Mouse (Mus musculus) midbrain, embryonic 13.5 days (tissue): Measurements from ENCODE around the gene Aknad1. TPM values are rescaled to one million over a fixed set of nuclear protein-coding genes. Genes with fewer than 3 reads are reported as not detected.

ENCODE experiments used
- ATAC-seq: fragments of 200-750 bp; cut with Nextera tagmentation; 2 replicates; pipeline ENCODE4 v1.8.0; 2017; ENCODE audit warnings: mild to moderate bottlenecking, moderate TSS enrichment, moderate library complexity
- H3K27ac ChIP-seq: fragments of 300-500 bp; sonication (generic); 2 replicates; pipeline ENCODE4 v1.5.1; 2015; ENCODE audit warnings: inconsistent platforms, mild to moderate bottlenecking, moderate library complexity
- H3K27me3 ChIP-seq: fragments of 300-500 bp; sonication (generic); 2 replicates; pipeline ENCODE4 v1.6.1; 2015; ENCODE audit warnings: mild to moderate bottlenecking, inconsistent platforms
- H3K36me3 ChIP-seq: fragments of 300-500 bp; sonication (generic); 2 replicates; pipeline ENCODE4 v1.6.1; 2015; ENCODE audit warnings: mild to moderate bottlenecking, inconsistent platforms
- H3K4me1 ChIP-seq: fragments of 300-500 bp; sonication (generic); replicated peaks from 2 replicates; pipeline ENCODE4 v1.6.1; 2015; ENCODE audit warnings: inconsistent platforms
- H3K4me2 ChIP-seq: fragments of 300-500 bp; sonication (generic); replicated peaks from 2 replicates; pipeline ENCODE4 v1.6.1; 2015; ENCODE audit warnings: moderate library complexity, mild to moderate bottlenecking, inconsistent platforms
- H3K4me3 ChIP-seq: fragments of 300-500 bp; sonication (generic); replicated peaks from 2 replicates; pipeline ENCODE4 v1.5.1; 2015; ENCODE audit warnings: mild to moderate bottlenecking, inconsistent platforms
- H3K9ac ChIP-seq: fragments of 300-500 bp; sonication (generic); replicated peaks from 2 replicates; pipeline ENCODE4 v1.6.1; 2015; ENCODE audit warnings: mild to moderate bottlenecking, inconsistent platforms
- H3K9me3 ChIP-seq: fragments of 300-500 bp; sonication (generic); 2 replicates; pipeline ENCODE4 v1.6.1; 2016; ENCODE audit warnings: mild to moderate bottlenecking, inconsistent platforms
- WGBS: fragments of 180-500 bp; shearing (Covaris S2); methylation state at CpG from one replicate; pipeline ENCODE4 v1.1.7; 2015; 5-methylcytosine and 5-hydroxymethylcytosine counted together
- polyA plus RNA-seq: library from polyadenylated mRNA; unstranded; fragments of >200 nt; fragmentation: Nextera tagmentation; extraction: Ambion mirVana; gene quantifications from 2 replicates; pipeline ENCODE4 v1.2.1, GENCODE M21; 2015

Aknad1 gene
- polyA plus RNA-seq, 1 experiment from 2014 or later = not detected

DNA sequence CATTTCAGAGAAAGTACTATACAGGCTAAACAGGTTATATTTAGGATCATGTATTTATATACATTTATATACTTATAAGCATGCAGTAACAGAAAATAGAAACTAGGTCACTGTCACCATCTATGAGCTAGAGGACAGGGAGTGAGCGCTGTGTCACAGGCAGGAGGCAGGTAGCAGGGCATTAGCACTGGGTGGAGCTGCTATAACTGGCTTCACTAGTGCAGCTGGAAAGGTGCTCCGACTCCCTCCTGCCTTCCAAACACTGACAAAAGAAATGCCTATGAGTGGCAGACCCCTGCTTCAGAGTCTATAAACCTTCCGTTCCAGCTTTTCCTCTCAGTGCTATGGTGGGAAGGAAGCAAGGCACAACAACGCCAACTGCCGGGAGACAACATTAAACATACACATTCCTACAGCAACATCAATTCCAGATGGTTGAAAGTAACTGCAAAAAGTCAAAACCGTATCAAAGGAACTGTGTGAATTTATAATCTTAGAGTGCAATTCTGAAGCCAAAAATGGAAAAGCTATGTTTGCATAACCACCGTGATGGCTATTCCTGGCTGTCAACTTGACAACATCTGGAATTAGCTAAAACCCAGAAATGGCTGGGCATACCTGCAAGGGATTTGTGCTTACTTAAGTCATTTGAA is 51.7 kb downstream of the Aknad1 start:
- Histone ChIP-seq H3K27ac (no peak overlapping the region), H3K4me1 (no peaks in the 10 kb centered on the region), H3K27me3 (no peaks in the 10 kb centered on the region), H3K36me3 (peaks cover 10% of the 10 kb centered on the region; the same call in 1 of the 2 replicates), H3K4me2 (no peak overlapping the region), H3K9me3 (no peaks in the 10 kb centered on the region), H3K9ac (no peak overlapping the region), H3K4me3 (no peak overlapping the region)
- no peak for ATAC-seq
- WGBS = 91% methylated on average over 7 of the region's 7 CpGs

DNA sequence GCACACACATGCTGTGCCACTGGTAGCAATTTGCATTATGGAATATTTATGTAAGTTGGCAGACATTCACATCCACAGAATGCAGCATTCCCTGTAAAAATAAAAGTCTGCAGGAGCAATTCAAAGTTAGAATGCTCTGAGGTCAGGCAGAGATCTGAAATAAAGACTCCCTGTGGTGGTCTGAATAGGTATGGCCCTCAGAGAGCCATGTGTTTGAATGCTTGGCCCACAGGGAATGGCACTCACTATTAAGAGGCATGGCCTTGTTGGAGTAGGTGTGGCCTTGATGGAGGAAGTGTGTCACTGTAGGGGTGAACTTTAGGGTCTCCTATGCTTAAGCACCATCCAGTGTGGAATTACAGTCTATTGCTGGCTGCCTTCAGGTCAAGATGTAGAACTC is 53.0 kb downstream of the Aknad1 start:
- H3K9me3 ChIP-seq = no peaks in the 10 kb centered on the region
- no peak overlapping the region for H3K27ac ChIP-seq
- ATAC-seq = no peak
- H3K27me3 ChIP-seq = no peaks in the 10 kb centered on the region
- H3K4me2 ChIP-seq = no peak overlapping the region
- no peak overlapping the region for H3K9ac ChIP-seq
- H3K4me1 ChIP-seq = no peaks in the 10 kb centered on the region
- H3K36me3 ChIP-seq = peaks cover 10% of the 10 kb centered on the region; the same call in 1 of the 2 replicates
- no peak overlapping the region for H3K4me3 ChIP-seq

DNA sequence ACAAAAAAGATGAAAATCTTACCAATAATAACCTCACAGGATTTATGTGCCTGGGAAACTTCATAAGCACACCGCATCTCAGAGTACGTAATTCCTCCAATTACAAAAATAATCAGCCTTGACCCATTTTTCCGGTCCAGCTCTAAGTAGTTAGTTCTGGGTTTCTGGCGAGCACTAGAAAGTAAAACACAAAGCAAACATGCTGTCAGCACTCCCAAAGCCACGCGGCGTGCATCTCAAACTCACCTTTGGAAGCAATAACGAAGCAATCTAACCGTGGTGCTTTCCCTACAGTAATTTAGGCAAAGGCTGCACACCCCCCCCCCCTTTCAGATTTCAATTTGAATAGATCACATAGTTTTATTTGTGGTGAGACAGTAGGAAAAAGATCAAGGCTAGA is 55.3 kb downstream of the Aknad1 start:
- WGBS = 91% methylated on average over 9 of the region's 9 CpGs
- Histone ChIP-seq H3K27ac (no peak overlapping the region), H3K27me3 (no peaks in the 10 kb centered on the region)

DNA sequence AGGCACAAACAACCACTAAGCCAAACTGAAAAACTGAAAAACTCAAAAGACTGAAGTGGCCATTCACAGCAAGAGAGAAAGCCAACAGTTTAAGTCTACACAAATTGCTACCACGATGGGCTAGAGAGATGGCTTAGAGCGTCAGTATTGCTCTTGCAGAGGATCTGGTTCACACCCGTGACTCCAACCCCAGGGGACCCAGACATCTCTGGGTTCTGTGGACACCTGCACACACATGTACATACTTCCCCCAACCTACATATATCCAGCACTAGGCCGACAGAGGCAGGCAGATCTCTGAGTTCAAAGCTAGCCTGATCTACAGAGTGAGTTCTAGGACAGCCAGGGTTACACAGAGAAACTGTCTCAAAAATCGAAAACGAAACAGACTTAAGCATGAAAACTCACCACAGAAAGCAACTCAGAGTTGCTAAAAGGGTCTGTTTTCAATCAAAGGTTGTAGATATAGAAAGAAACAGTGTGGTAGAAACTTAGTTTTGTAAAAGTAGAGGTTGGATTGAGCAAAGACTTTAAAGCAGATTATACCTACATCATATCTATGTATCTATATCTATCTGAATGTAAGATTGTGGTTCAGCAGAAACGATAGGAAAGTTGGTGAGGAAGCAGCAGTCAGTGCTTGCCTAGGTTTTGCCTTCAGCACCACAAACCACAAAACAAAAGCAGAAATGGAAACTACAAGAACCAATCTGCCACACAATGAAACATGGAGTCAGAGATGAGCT is 56.3 kb downstream of the Aknad1 start:
- Histone ChIP-seq H3K4me1 (no peaks in the 10 kb centered on the region), H3K27ac (no peak overlapping the region), H3K36me3 (peaks cover 27% of the 10 kb centered on the region), H3K4me2 (no peak overlapping the region), H3K9me3 (no peaks in the 10 kb centered on the region), H3K9ac (no peak overlapping the region), H3K27me3 (no peaks in the 10 kb centered on the region), H3K4me3 (no peak overlapping the region)
- no peak for ATAC-seq
- 92% methylated on average over 7 of the region's 7 CpGs for WGBS

More for the DNA sequence above, 55.3 kb downstream of the Aknad1 start:
- Histone ChIP-seq H3K36me3 (peaks cover 18% of the 10 kb centered on the region; the same call in 1 of the 2 replicates), H3K9me3 (no peaks in the 10 kb centered on the region), H3K4me3 (no peak overlapping the region), H3K9ac (no peak overlapping the region), H3K4me2 (no peak overlapping the region), H3K4me1 (no peaks in the 10 kb centered on the region)
- ATAC-seq = no peak

DNA sequence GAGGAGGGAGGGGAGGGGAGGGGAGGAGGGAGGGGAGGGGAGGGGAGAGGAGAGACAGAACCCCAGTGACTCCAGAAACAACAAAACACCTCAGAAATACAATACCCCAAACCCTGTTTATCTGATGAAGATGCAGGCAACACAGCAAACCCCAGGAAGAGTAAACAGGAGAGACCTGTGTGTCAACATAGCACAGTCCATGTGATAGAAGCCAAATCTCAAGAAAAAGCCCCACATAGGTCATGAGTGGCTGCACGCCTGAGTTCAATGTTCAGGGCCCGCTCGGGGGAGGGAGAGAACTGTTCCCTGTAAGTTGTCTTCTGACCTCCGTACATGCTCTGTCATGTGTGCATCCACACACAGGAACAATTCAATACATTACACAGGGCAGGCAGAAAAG is 56.9 kb downstream of the Aknad1 start:
- Histone ChIP-seq H3K36me3 (peaks cover 33% of the 10 kb centered on the region), H3K27me3 (no peaks in the 10 kb centered on the region), H3K9ac (no peak overlapping the region), H3K4me3 (no peak overlapping the region), H3K4me2 (no peak overlapping the region), H3K9me3 (no peaks in the 10 kb centered on the region), H3K4me1 (no peaks in the 10 kb centered on the region), H3K27ac (no peak overlapping the region)
- 90% methylated on average over 4 of the region's 4 CpGs for WGBS
- no peak for ATAC-seq

DNA sequence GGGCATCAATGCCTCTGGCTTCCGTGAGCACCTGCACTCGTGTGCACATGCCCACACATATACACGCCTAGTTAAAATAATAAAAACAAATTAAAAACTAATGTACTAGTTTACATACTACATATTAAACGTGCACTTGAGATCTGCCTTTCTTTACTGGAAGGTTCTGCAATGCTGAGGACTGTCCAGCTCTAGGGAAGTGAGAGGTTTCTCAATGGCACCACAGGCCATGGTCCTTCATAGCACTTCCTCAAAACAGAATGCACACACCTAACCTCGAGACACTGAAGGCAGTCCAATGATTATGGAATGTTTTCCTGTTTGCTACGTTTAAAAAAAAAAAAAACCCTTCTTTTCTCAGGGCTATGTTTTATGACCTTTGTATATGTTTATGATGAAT is 58.3 kb downstream of the Aknad1 start:
- 94% methylated on average over 6 of the region's 6 CpGs for WGBS
- Histone ChIP-seq H3K27me3 (no peaks in the 10 kb centered on the region), H3K36me3 (peaks cover 40% of the 10 kb centered on the region), H3K4me1 (no peaks in the 10 kb centered on the region), H3K9ac (no peak overlapping the region), H3K9me3 (no peaks in the 10 kb centered on the region), H3K4me2 (no peak overlapping the region), H3K4me3 (no peak overlapping the region), H3K27ac (no peak overlapping the region)
- ATAC-seq = no peak

DNA sequence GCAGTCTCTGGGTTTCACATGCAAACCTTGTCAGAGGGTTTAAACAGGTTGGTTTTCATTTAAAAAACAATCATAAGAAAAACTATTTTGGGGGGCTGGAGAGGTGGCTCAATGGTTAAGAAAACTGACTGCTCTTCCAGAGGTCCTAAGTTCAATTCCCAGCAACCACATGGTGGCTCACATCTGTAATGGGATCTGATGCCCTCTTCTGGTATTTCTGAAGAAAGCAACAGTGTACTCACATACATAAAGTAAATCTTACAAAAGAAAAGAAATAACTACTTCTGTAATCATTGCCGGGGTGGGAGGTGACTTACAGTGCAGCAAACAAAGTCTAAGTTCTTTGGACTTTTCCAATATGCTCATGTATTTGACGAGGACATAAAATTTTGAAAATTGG is 58.9 kb downstream of the Aknad1 start:
- H3K4me2 ChIP-seq = no peak overlapping the region
- ATAC-seq = no peak
- 88% methylated on average over 2 of the region's 2 CpGs for WGBS
- no peak overlapping the region for H3K9ac ChIP-seq
- no peaks in the 10 kb centered on the region for H3K27me3 ChIP-seq
- H3K36me3 ChIP-seq = peaks cover 45% of the 10 kb centered on the region
- no peak overlapping the region for H3K4me3 ChIP-seq
- H3K4me1 ChIP-seq = no peaks in the 10 kb centered on the region
- H3K9me3 ChIP-seq = no peaks in the 10 kb centered on the region
- no peak overlapping the region for H3K27ac ChIP-seq

DNA sequence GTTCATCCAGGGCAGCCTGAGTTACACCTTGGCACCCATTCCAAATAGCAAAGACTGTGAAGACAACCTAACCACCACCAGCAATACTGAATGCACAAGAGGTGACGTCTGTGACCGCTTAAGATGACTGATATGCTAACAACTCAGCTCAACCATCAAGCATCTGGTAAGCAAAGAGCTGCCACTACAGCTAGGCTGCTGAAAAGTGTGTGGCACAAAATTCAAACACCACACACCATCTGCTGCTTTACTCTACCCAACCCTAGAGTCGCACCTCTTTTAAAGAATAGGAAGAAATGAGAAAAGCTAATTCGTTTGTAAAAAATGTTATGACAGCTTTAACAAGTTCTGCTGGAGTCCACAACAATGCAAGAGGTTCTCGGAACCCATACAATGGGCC is 66.2 kb downstream of the Aknad1 start:
- no peaks in the 10 kb centered on the region for H3K27me3 ChIP-seq
- WGBS = 83% methylated on average over 5 of the region's 5 CpGs
- H3K27ac ChIP-seq = no peak overlapping the region
- peaks cover 33% of the 10 kb centered on the region for H3K36me3 ChIP-seq
- no peak for ATAC-seq
- no peak overlapping the region for H3K4me2 ChIP-seq
- no peaks in the 10 kb centered on the region for H3K9me3 ChIP-seq
- no peak overlapping the region for H3K9ac ChIP-seq
- 0 out of 2 replicates have a peak, but pooled peaks cover 2% of the 10 kb centered on the region for H3K4me1 ChIP-seq
- no peak overlapping the region for H3K4me3 ChIP-seq

DNA sequence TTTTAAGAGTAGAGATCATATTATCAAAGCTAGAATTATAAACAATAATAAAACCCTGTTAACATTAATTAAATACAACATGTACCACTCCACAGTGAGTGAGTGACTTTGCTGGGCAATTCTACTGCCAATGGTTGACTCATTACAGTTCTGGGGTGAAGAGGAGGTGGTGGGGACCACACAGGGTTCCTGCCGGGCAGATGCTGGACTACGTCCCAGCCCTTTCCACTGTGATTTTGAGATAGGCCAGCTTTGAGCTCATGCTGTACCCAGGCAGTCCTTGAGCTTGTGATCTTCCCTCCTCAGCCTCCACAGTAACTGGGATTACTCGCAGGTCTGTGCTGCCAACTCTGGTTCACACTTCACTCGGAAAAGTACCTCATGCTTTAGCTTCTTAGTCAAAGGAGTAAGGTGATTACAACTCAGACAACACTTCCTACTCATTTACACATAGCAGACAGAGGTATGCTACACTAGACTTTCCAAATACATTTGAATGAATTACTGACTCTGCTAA is 71.3 kb downstream of the Aknad1 start:
- no peak overlapping the region for H3K4me2 ChIP-seq
- no peak overlapping the region for H3K27ac ChIP-seq
- H3K4me1 ChIP-seq = no peaks in the 10 kb centered on the region
- H3K9me3 ChIP-seq = no peaks in the 10 kb centered on the region
- H3K36me3 ChIP-seq = peaks cover 9% of the 10 kb centered on the region; the same call in 1 of the 2 replicates
- no peak overlapping the region for H3K9ac ChIP-seq
- no peaks in the 10 kb centered on the region for H3K27me3 ChIP-seq
- no peak for ATAC-seq
- no peak overlapping the region for H3K4me3 ChIP-seq
- 84% methylated on average over 4 of the region's 4 CpGs for WGBS

DNA sequence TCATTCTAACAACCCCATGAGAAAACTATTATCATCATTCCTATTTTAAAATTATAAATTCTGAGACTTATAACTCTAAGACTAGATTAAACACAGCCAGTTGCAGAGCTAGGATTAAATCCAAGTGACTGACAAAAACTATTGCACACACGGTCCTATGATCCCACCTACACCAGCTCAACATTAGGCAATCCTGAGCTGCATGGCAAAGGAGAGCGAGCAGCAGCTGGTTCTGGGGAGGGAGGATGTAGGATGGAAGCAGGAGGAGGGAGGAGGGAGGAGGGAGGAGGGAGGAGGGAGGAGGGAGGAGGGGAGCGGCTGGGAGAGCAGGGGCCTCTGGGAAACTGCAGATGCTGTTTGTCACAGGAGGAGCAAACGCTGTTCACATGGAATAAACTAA is 76.2 kb downstream of the Aknad1 start:
- no peaks in the 10 kb centered on the region for H3K27me3 ChIP-seq
- H3K4me1 ChIP-seq = no peaks in the 10 kb centered on the region
- 86% methylated on average over 4 of the region's 4 CpGs for WGBS
- H3K4me3 ChIP-seq = no peak overlapping the region
- H3K9ac ChIP-seq = no peak overlapping the region
- no peak overlapping the region for H3K4me2 ChIP-seq
- H3K9me3 ChIP-seq = no peaks in the 10 kb centered on the region
- H3K27ac ChIP-seq = no peak overlapping the region
- peaks cover 9% of the 10 kb centered on the region; the same call in 1 of the 2 replicates for H3K36me3 ChIP-seq
- ATAC-seq = no peak

DNA sequence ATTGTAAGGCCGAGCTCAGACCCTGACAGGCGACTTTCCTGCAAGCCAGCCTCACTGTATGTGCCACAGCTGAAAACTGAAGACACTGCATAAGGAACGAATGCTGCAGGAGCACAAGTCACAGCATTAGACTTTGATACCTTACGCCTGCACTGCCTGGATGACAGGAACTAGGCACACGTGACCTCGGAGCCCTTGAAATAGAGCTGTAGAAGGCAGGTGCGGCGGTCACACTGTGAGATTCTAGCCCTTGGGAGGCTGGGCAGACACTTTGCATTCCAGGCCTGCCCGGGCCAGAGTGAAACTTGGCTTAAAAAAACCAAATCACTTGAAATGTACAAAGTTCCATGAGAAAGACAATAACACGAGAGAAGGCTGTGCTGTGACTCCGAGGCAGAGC is 91.0 kb downstream of the Aknad1 start:
- H3K4me2 ChIP-seq = no peak overlapping the region
- H3K9ac ChIP-seq = no peak overlapping the region
- no peaks in the 10 kb centered on the region for H3K4me1 ChIP-seq
- WGBS = 91% methylated on average over 11 of the region's 11 CpGs
- no peaks in the 10 kb centered on the region for H3K9me3 ChIP-seq
- H3K4me3 ChIP-seq = no peak overlapping the region
- ATAC-seq = no peak
- H3K36me3 ChIP-seq = peaks cover 6% of the 10 kb centered on the region
- no peaks in the 10 kb centered on the region for H3K27me3 ChIP-seq
- no peak overlapping the region for H3K27ac ChIP-seq

DNA sequence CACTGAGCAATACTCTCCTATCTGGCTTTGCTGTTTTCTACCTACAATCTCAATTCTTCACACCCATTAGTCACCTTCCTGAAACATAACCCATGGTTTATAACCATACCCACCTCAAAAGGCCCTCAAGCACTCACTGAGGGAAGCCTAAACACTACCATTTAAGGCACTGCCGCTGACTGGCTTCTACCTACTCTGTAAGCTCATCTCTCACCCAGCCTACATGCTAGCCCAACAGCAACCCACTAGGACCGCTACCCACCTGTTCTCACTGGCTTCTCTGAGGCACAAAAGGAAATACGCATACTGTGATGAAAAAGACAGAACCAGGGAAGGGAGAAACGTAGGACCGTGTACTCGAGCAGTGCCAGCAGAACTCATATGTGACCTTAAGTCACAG is 92.3 kb downstream of the Aknad1 start:
- Histone ChIP-seq H3K27me3 (no peaks in the 10 kb centered on the region), H3K9ac (no peak overlapping the region), H3K4me1 (no peaks in the 10 kb centered on the region), H3K27ac (no peak overlapping the region), H3K4me2 (no peak overlapping the region), H3K4me3 (no peak overlapping the region), H3K36me3 (peaks cover 3% of the 10 kb centered on the region), H3K9me3 (no peaks in the 10 kb centered on the region)
- 98% methylated on average over 6 of the region's 6 CpGs for WGBS
- no peak for ATAC-seq
